Mouse (Mus musculus) erythroblast, embryonic 14.5 days (primary cell): ENCODE measurements around the gene Sdha. TPM values are rescaled to one million over a fixed set of nuclear protein-coding genes. Genes with fewer than 3 reads are reported as not detected.

Experiments
- H3K27me3 ChIP-seq: 2 replicates; pipeline ENCODE4 v1.6.1; 2012; ENCODE audit warnings: inconsistent platforms; ENCODE audit not compliant: control insufficient read depth
- H3K36me3 ChIP-seq: 2 replicates; pipeline ENCODE4 v1.6.1; 2012; ENCODE audit warnings: mild to moderate bottlenecking, inconsistent platforms; ENCODE audit not compliant: control insufficient read depth
- H3K4me1 ChIP-seq: 2 replicates; pipeline ENCODE4 v1.6.1; 2012; ENCODE audit warnings: inconsistent platforms; ENCODE audit not compliant: control insufficient read depth
- H3K4me3 ChIP-seq: replicated peaks from 2 replicates; pipeline ENCODE3; 2012; ENCODE audit warnings: moderate library complexity, mild to moderate bottlenecking, inconsistent platforms
- H3K9me3 ChIP-seq: 2 replicates; pipeline ENCODE4 v1.6.1; 2012; ENCODE audit warnings: low read length, inconsistent platforms, mixed read lengths; ENCODE audit not compliant: control insufficient read depth
- GATA1 ChIP-seq: IDR thresholded peaks from 2 replicates; pipeline ENCODE4 v1.6.1; 2012; ENCODE audit warnings: low read length, inconsistent platforms, mixed read lengths
- TAL1 ChIP-seq: IDR thresholded peaks from 3 replicates; pipeline ENCODE4 v1.6.1; 2012; ENCODE audit warnings: low read length, inconsistent platforms, mixed read lengths
- polyA plus RNA-seq: library from polyadenylated mRNA; stranded (reverse); fragments of >175 nt; gene quantifications from 2 replicates; pipeline ENCODE4 v1.2.3, GENCODE M21; 2012

Gene Sdha
- polyA plus RNA-seq, 1 experiment, result 2.0 TPM

GRCm38 (mm10) chr13:74275726-74276125 lies 74.4 kb downstream of the Sdha start:
- Histone ChIP-seq H3K27me3 (peaks cover 13% of the 10 kb centered on the region), H3K4me3 (no peak overlapping the region), H3K4me1 (peaks cover 39% of the 10 kb centered on the region), H3K36me3 (no peaks in the 10 kb centered on the region), H3K9me3 (no peaks in the 10 kb centered on the region)
- TF ChIP-seq TAL1, result no peak
- no peak for TF ChIP-seq GATA1

Other genes starting within 250 kb of the Sdha start
- gene Slc9a3, start 228.8 kb downstream of the Sdha start, polyA plus RNA-seq, result not detected in 2 replicates
- gene Exoc3, start 141.5 kb downstream of the Sdha start, polyA plus RNA-seq, result 1.8 and 6.1 TPM in 2 replicates
- 0.01 TPM in 1 of 2 replicates, not detected in the other for gene Ahrr, start 57.9 kb downstream of the Sdha start, polyA plus RNA-seq
- gene Pdcd6, start 32.7 kb downstream of the Sdha start, polyA plus RNA-seq, result 2.1 and 3.0 TPM in 2 replicates
- gene Ccdc127, start within 50 bp of the Sdha start, polyA plus RNA-seq, result 0.10 and 0.16 TPM in 2 replicates
- gene Lrrc14b, start 13.7 kb upstream of the Sdha start, polyA plus RNA-seq, result not detected in 2 replicates
- gene Zfp72, start 40.6 kb upstream of the Sdha start, polyA plus RNA-seq, result not detected in 2 replicates
- gene Ftl1-ps1, start 49.4 kb upstream of the Sdha start, polyA plus RNA-seq, result 17.1 and 21.5 TPM in 2 replicates
- 0.02 and 0.04 TPM in 2 replicates for gene Zfp825, start 143.7 kb upstream of the Sdha start, polyA plus RNA-seq